ENCODE assay signal across 16 mouse cellular contexts in the genomic region with DNA sequence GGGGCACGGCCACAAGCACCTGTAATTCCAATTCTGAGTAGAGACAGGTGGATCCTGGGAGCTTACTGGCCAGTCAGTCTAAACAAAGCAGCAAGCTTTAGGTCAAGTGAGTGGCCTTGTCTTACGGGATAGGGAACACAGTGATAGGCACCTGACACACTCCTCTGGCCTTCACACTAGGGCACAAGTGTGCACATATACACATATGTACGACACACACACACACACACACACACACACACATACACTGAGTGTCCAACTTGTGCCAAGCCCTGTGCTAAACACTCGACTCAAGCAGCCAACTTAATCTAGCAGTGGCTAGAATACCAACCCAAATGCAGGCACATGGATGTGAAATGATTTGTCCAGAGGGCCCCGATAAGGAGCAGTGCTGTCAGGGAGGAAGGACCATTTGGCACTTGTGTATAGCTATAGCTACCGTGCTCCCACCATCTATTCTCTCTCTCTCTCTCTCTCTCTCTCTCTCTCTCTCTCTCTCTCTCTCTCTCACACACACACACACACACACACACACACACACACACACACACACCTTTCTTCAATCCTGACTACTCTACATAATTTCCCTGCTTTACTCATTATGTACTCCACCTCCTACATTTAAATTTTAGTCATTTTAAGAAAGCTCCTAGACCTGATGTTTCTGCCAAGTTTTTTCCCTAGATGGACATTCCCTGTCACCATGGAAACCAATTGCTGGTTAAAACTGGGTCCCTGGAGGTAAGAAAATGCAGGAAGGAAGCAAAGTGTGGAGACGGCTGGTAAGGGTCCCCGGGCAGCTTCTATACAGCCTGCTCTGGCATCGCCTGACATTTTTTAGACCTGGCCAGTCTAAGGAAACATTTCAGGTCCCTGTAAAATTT.
DNase-seq lines count a peak whose midpoint lies in the region; ATAC-seq and TF ChIP-seq lines count a peak whose summit lies in the region.
"Had no signal": no experiment of that assay in that cellular context is flagged by ENCODE, and none has a peak within 500 bp of the region (broad histone marks: within the 10 kb centered on the region; RNA-seq: fewer than 3 reads in every experiment).

No protein-coding gene starts in this region.

- no peaks in the 10 kb centered on the region for H3K27me3 ChIP-seq in forebrain, embryonic 16.5 days (replicated peaks; ENCODE audit: control insufficient read depth, insufficient read depth, low read length)
- no peaks in the 10 kb centered on the region for H3K27me3 ChIP-seq in forebrain, embryonic 12.5 days
- no peaks in the 10 kb centered on the region for H3K27me3 ChIP-seq in midbrain, embryonic 15.5 days (replicated peaks)
- H3K27me3 ChIP-seq: limb, embryonic 15.5 days had no signal

- no peak overlapping the region for H3K27ac ChIP-seq in forebrain, embryonic 16.5 days (ENCODE audit: low read length)
- no peak overlapping the region for H3K27ac ChIP-seq in forebrain, embryonic 12.5 days
- peak overlapping the region; percentile 40; the same call in 1 of the 2 replicates for H3K27ac ChIP-seq in left cerebral cortex, adult 2 months
- peak overlapping the region; percentile 53; the same call in 1 of the 2 replicates for H3K27ac ChIP-seq in midbrain, embryonic 15.5 days
- H3K27ac ChIP-seq: limb, embryonic 15.5 days had no signal

- intact Hi-C loops in left cerebral cortex, adult 2 months (cut with DNase I), result loop anchor here (5.0 kb wide), 1 partner anchor 94 kb away; no protein-coding TSS in a partner anchor

- H3K4me1 ChIP-seq in forebrain, embryonic 16.5 days (replicated peaks; ENCODE audit: control insufficient read depth, insufficient read depth, low read length), result peaks cover 18% of the 10 kb centered on the region
- peaks cover 17% of the 10 kb centered on the region for H3K4me1 ChIP-seq in forebrain, embryonic 12.5 days
- H3K4me1 ChIP-seq in midbrain, embryonic 15.5 days, result peaks cover 14% of the 10 kb centered on the region

- H3K9ac ChIP-seq in forebrain, embryonic 16.5 days (replicated peaks; ENCODE audit: low read depth, low read length), result no peak overlapping the region
- no peak overlapping the region for H3K9ac ChIP-seq in forebrain, embryonic 12.5 days
- H3K9ac ChIP-seq in midbrain, embryonic 15.5 days, result no peak overlapping the region
- H3K9ac ChIP-seq: limb, embryonic 15.5 days; liver, postnatal 0 days had no signal

- no peaks in the 10 kb centered on the region for H3K9me3 ChIP-seq in forebrain, embryonic 16.5 days (ENCODE audit: control insufficient read depth, low read length)
- H3K9me3 ChIP-seq in forebrain, embryonic 12.5 days, result no peaks in the 10 kb centered on the region
- H3K9me3 ChIP-seq in midbrain, embryonic 15.5 days, result no peaks in the 10 kb centered on the region
- H3K9me3 ChIP-seq: limb, embryonic 15.5 days had no signal

- H3K4me3 ChIP-seq in forebrain, embryonic 16.5 days (replicated peaks; ENCODE audit: low read length), result no peak overlapping the region
- H3K4me3 ChIP-seq in forebrain, embryonic 12.5 days (replicated peaks), result no peak overlapping the region
- H3K4me3 ChIP-seq in left cerebral cortex, adult 2 months, result no peak overlapping the region
- no peak overlapping the region for H3K4me3 ChIP-seq in midbrain, embryonic 15.5 days
- H3K4me3 ChIP-seq: layer of hippocampus, adult 2 months; limb, embryonic 15.5 days had no signal

- 62% methylated on average over 9 of the region's 9 CpGs for WGBS in forebrain, embryonic 16.5 days
- 76% methylated on average over 9 of the region's 9 CpGs for WGBS in forebrain, embryonic 12.5 days
- 60% methylated on average over 9 of the region's 9 CpGs for WGBS in midbrain, embryonic 15.5 days

- peak; percentile 64 for ATAC-seq in forebrain, embryonic 16.5 days
- ATAC-seq in forebrain, embryonic 12.5 days (ENCODE audit: low FRiP score), result no peak
- ATAC-seq in midbrain, embryonic 15.5 days (replicated peaks), result peak; percentile 54
- ATAC-seq: liver, postnatal 0 days had no signal

- no peak overlapping the region for H3K4me2 ChIP-seq in forebrain, embryonic 16.5 days (ENCODE audit: low read length)
- no peak overlapping the region for H3K4me2 ChIP-seq in forebrain, embryonic 12.5 days
- H3K4me2 ChIP-seq in midbrain, embryonic 15.5 days, result no peak overlapping the region
- H3K4me2 ChIP-seq: limb, embryonic 15.5 days had no signal

- H3K36me3 ChIP-seq in forebrain, embryonic 16.5 days (ENCODE audit: control insufficient read depth, insufficient read depth), result no peaks in the 10 kb centered on the region
- no peaks in the 10 kb centered on the region for H3K36me3 ChIP-seq in forebrain, embryonic 12.5 days (replicated peaks)
- no peaks in the 10 kb centered on the region for H3K36me3 ChIP-seq in midbrain, embryonic 15.5 days (replicated peaks)
- H3K36me3 ChIP-seq: limb, embryonic 15.5 days had no signal

- no peak for DNase-seq in left cerebral cortex, adult 2 months (ENCODE audit: extremely low spot score in 1 of 2, low spot score in 2 of 2)
- DNase-seq in left cerebral cortex, adult 11 months (ENCODE audit: low spot score), result no peak
- DNase-seq in brain, embryonic 14.5 days (ENCODE audit: low read depth), result peak; percentile 72
- no peak for DNase-seq in embryo, embryonic 11 days
- DNase-seq in cerebellum, adult 9-10 months, result no peak
- DNase-seq: adrenal gland, postnatal 36 days; cerebellum, adult 11 months; kidney, adult 9 months; liver, postnatal 0 days; lung, postnatal 4 days; right cerebral cortex, postnatal 4 days had no signal

- no peak for TF ChIP-seq POLR2A in brain, embryonic 14.5 days (IDR thresholded peaks at IDR 0.05; ENCODE audit: borderline replicate concordance, extremely low read depth, insufficient read depth, insufficient read length, poor library complexity, severe bottlenecking)

- TF ChIP-seq CTCF in left cerebral cortex, adult 2 months (IDR thresholded peaks at IDR 0.05), result no peak
- TF ChIP-seq CTCF in brain, embryonic 14.5 days (IDR thresholded peaks at IDR 0.05; ENCODE audit: borderline replicate concordance, extremely low read depth, insufficient read depth, insufficient read length), result no peak

Comparison
In these comparisons a context has a peak if more than half of its experiments do, and no peak if none do; other contexts are left out.
1. H3K27ac ChIP-seq: peak in left cerebral cortex, adult 2 months (single experiment) and midbrain, embryonic 15.5 days (single experiment); none in forebrain, embryonic 16.5 days (single experiment) and forebrain, embryonic 12.5 days (single experiment).